Mouse (Mus musculus) testis, adult 2 months (tissue): ENCODE data around the gene Gdf15.

Experiments used
- CTCF ChIP-seq: fragments of 200-500 bp; IDR thresholded peaks from 2 replicates; pipeline ENCODE4 v1.5.1; 2012; ENCODE audit warnings: low read depth, mild to moderate bottlenecking, inconsistent platforms, low read length, moderate library complexity; ENCODE audit not compliant: control insufficient read depth, insufficient read depth, insufficient replicate concordance
- POLR2A ChIP-seq: fragments of 200-500 bp; IDR thresholded peaks from 2 replicates; pipeline ENCODE4 v1.6.1; 2012; ENCODE audit warnings: low read depth, mild to moderate bottlenecking, inconsistent platforms, low read length, moderate library complexity; ENCODE audit not compliant: control insufficient read depth

- TF ChIP-seq CTCF (no peak), POLR2A (no peak)
Observed at GRCm38 (mm10) chr8:70663691-70664090, 31.4 kb upstream of the Gdf15 start.
